Mouse (Mus musculus) brain, adult 10 weeks (tissue): ENCODE data around the gene Gm4141. TPM values are rescaled to one million over a fixed set of nuclear protein-coding genes. Genes with fewer than 3 reads are reported as not detected.

Experiments used
- polyA plus RNA-seq: library from polyadenylated mRNA; stranded (reverse); fragments of 350-450 nt; fragmentation: Illumina TruSeq; extraction: RNeasy Lipid Tissue Mini Kit (QIAGEN cat#74804); gene quantifications from one replicate; pipeline ENCODE4 v1.2.3, GENCODE M21; 2015; ENCODE audit warnings: low read depth, low replicate concordance

The Gm4141 gene
- polyA plus RNA-seq: not detected

DNA sequence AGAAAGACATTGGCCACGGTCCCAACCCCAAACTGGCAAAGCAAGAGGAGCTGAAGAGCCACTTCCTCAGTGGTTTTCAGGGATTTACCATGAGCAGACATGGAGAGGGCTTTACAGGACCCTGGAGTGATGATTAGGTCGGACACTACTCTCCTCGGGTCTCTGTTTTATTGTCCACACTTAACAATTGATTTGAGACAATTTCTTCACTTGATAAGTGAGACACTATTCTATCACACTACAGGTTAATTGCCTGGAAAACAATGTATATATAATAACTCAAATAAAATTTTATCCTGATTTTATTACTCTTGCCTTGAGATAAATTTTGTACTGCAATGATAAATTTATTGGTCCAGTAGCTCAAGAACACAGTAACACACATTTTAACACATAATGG is at the start of gene Gm4141:
Gene Gm4141, minus strand, starts transcription at position 101 of the 400 bp plus-strand sequence.

DNA sequence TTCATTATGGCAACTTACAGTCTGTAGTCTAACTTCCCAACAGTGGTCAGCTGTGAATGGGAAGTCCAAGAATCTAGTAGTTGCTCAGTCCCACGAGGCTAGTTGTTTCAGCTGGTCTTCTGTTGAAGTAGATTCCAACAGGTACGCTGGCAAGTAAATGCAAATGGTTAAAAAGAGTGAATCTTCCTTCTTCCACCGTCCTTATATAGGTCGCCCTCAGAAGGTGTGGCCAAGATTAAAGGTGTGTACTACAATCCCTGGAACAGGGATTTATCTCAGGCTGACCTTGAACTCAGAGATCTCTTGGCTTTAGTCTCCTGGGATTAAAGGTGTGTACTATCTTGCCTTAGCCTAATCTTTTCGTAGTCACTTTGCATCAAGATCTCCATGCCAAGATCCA is 22.9 kb upstream of the Gm4141 start, which contains the start of gene Gm4513:
Gene Gm4513, minus strand, starts transcription at position 101 of the 400 bp plus-strand sequence.

DNA sequence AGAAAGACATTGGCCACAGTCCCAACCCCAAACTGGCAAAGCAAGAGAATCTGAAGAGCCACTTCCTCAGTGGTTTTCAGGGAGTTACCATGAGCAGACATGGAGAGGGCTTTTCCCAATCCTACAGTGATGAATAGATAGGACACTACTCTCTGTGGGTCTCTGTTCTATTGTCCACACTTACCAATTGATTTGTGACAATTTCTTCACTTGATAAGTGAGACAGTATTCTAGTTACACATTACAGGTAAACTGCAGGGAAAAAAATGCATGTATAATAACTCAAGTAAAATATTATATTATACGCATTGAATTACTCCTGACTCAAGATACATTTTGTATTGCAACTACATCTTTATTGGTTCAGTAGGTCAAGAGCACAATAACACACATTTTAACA is 30.4 kb downstream of the Gm4141 start, which contains the start of gene Gm5726:
Gene Gm5726, minus strand, starts transcription at position 101 of the 400 bp plus-strand sequence.

DNA sequence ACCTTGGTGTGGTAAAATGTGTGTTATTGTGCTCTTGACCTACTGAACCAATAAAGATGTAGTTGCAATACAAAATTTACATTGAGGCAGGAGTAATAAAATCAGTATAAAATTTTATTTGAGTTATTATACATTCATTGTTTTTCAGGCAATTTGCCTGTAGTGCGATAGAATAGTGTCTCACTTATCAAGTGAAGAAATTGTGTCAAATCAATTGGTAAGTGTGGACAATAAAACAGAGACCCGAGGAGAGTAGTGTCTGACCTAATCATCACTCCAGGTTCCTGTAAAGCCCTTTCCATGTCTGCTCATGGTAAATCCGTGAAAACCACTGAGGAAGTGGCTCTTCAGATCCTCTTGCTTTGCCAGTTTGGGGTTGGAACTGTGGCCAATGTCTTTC is 42.5 kb downstream of the Gm4141 start, which contains the start of gene Vmn1r104:
Gene Vmn1r104, plus strand, starts transcription at position 301 of the 400 bp plus-strand sequence.

Other genes with a start within 250 kb of the Gm4141 start
- not detected for gene Gm4133, start 242.2 kb downstream of the Gm4141 start, polyA plus RNA-seq
- not detected for gene Gm5728, start 200.8 kb downstream of the Gm4141 start, polyA plus RNA-seq
- not detected for gene Vmn1r100, start 158.3 kb downstream of the Gm4141 start, polyA plus RNA-seq
- not detected for gene Vmn1r101, start 133.6 kb downstream of the Gm4141 start, polyA plus RNA-seq
- not detected for gene Gm10670, start 101.3 kb downstream of the Gm4141 start, polyA plus RNA-seq
- gene Vmn1r103, start 65.7 kb downstream of the Gm4141 start, polyA plus RNA-seq: not detected
- gene Vmn1r104, start 42.4 kb downstream of the Gm4141 start, polyA plus RNA-seq: not detected
- not detected for gene Gm5726, start 30.5 kb downstream of the Gm4141 start, polyA plus RNA-seq
- gene Gm4513, start 22.8 kb upstream of the Gm4141 start, polyA plus RNA-seq: not detected
- not detected for gene Vmn1r107, start 92.7 kb upstream of the Gm4141 start, polyA plus RNA-seq
- not detected for gene Vmn1r111, start 127.0 kb upstream of the Gm4141 start, polyA plus RNA-seq
- gene Gm10668, start 154.4 kb upstream of the Gm4141 start, polyA plus RNA-seq: not detected
- not detected for gene Vmn1r112, start 194.9 kb upstream of the Gm4141 start, polyA plus RNA-seq
- not detected for gene Vmn1r113, start 211.0 kb upstream of the Gm4141 start, polyA plus RNA-seq
- gene Vmn1r114, start 235.9 kb upstream of the Gm4141 start, polyA plus RNA-seq: not detected